Mouse (Mus musculus) MEL (cell line): ENCODE results near the gene Olfr91. TPM values are rescaled to one million over a fixed set of nuclear protein-coding genes. Genes with fewer than 3 reads are reported as not detected.

Source experiments
- DNase-seq: peaks from one replicate; pipeline ENCODE4 v3.0.0; 2011; ENCODE audit warnings: low read depth, low spot score
- H3K27ac ChIP-seq: 2 replicates; pipeline ENCODE4 v1.5.1; 2012; ENCODE audit warnings: low read depth, mild to moderate bottlenecking, control low read depth, low read length, moderate library complexity; ENCODE audit not compliant: control insufficient read depth
- H3K27me3 ChIP-seq, 2 experiments: fragments of 150-350 bp in 1 of 2; sonication (generic) in 1 of 2; 2 replicates each; pipeline ENCODE4 v1.6.1; 2012; ENCODE audit warnings: low read length in 2 of 2, mild to moderate bottlenecking in 2 of 2, improper control_type of control experiment in 1 of 2, moderate library complexity in 1 of 2; ENCODE audit not compliant: insufficient read depth in 2 of 2, control insufficient read depth in 1 of 2
- H3K36me3 ChIP-seq, 2 experiments: 2 replicates each; pipeline ENCODE4 v1.6.1; 2012 to 2014; ENCODE audit warnings: low read length in 2 of 2, improper control_type of control experiment in 1 of 2, inconsistent platforms in 1 of 2, mild to moderate bottlenecking in 1 of 2; ENCODE audit not compliant: insufficient read depth in 2 of 2, control insufficient read depth in 1 of 2
- H3K4me1 ChIP-seq, 2 experiments: fragments of 150-350 bp in 1 of 2; sonication (generic) in 1 of 2; 2 replicates each; pipeline ENCODE4 v1.6.1; 2012; ENCODE audit warnings: low read length in 2 of 2, improper control_type of control experiment in 1 of 2, mild to moderate bottlenecking in 1 of 2; ENCODE audit not compliant: insufficient read depth in 2 of 2, control insufficient read depth in 1 of 2
- H3K4me3 ChIP-seq, 2 experiments: fragments of 150-350 bp in 1 of 2; sonication (generic) in 1 of 2; 2 replicates each; pipeline ENCODE4 v1.5.1; 2012; ENCODE audit warnings: low read depth in 2 of 2, low read length in 2 of 2, mild to moderate bottlenecking in 2 of 2, moderate library complexity in 2 of 2, control low read depth in 1 of 2, improper control_type of control experiment in 1 of 2; ENCODE audit not compliant: control insufficient read depth in 1 of 2, insufficient read depth in 1 of 2
- H3K79me2 ChIP-seq: 2 replicates; pipeline ENCODE4 v1.6.1; 2012; ENCODE audit warnings: mild to moderate bottlenecking, low read length, moderate library complexity; ENCODE audit not compliant: control insufficient read depth, poor library complexity, insufficient read depth
- H3K9ac ChIP-seq: 2 replicates; pipeline ENCODE4 v1.6.1; 2012; ENCODE audit warnings: low read depth, mild to moderate bottlenecking, control low read depth, low read length, moderate library complexity; ENCODE audit not compliant: control insufficient read depth, poor library complexity, severe bottlenecking
- H3K9me3 ChIP-seq: fragments of 150-350 bp; sonication (generic); replicated peaks from 2 replicates; pipeline ENCODE4 v1.6.1; 2012; ENCODE audit warnings: mild to moderate bottlenecking, low read length, improper control_type of control experiment, moderate library complexity; ENCODE audit not compliant: insufficient read depth
- CHD1 ChIP-seq: IDR thresholded peaks from 2 replicates; pipeline ENCODE4 v1.6.1; 2012; ENCODE audit warnings: low read depth, mild to moderate bottlenecking, inconsistent platforms, low read length, improper control_type of control experiment
- CTCF ChIP-seq, 3 experiments: IDR thresholded peaks in 2 of 3; conservative IDR thresholded peaks in 1 of 3; 2 replicates each; pipeline ENCODE4 v1.5.1; 2011 to 2012; ENCODE audit warnings: low read length in 3 of 3, low read depth in 2 of 3, mild to moderate bottlenecking in 2 of 3, improper control_type of control experiment in 1 of 3, inconsistent platforms in 1 of 3, mixed read lengths in 1 of 3, moderate library complexity in 1 of 3; ENCODE audit not compliant: control insufficient read depth in 1 of 3, insufficient read depth in 1 of 3, poor library complexity in 1 of 3, severe bottlenecking in 1 of 3
- ELF1 ChIP-seq: IDR thresholded peaks from 2 replicates; pipeline ENCODE4 v1.6.1; 2014; ENCODE audit warnings: low read depth, mild to moderate bottlenecking, inconsistent platforms, low read length, improper control_type of control experiment, moderate library complexity
- EP300 ChIP-seq, 2 experiments: IDR thresholded peaks; 2 replicates each; pipeline ENCODE4 v1.6.1; 2011; ENCODE audit warnings: improper control_type of control experiment in 2 of 2, low read length in 2 of 2, low read depth in 1 of 2, mild to moderate bottlenecking in 1 of 2
- ETS1 ChIP-seq: IDR thresholded peaks from 2 replicates; pipeline ENCODE4 v1.6.1; 2012; ENCODE audit warnings: low read depth, mild to moderate bottlenecking, inconsistent platforms, low read length, improper control_type of control experiment, moderate library complexity
- GATA1 ChIP-seq: IDR thresholded peaks from 2 replicates; pipeline ENCODE4 v1.6.1; 2011; ENCODE audit warnings: low read depth, low read length, improper control_type of control experiment
- HCFC1 ChIP-seq: IDR thresholded peaks from 2 replicates; pipeline ENCODE4 v1.6.1; 2012; ENCODE audit warnings: low read depth, mild to moderate bottlenecking, inconsistent platforms, low read length, improper control_type of control experiment, moderate library complexity
- KAT2A ChIP-seq: conservative IDR thresholded peaks from 2 replicates; pipeline ENCODE4 v1.6.1; 2012; ENCODE audit warnings: low read depth, low read length, improper control_type of control experiment, inconsistent platforms
- MAFK ChIP-seq: IDR thresholded peaks from 2 replicates; pipeline ENCODE4 v1.6.1; 2011; ENCODE audit warnings: low read depth, mild to moderate bottlenecking, low read length, improper control_type of control experiment, borderline replicate concordance
- MAX ChIP-seq: IDR thresholded peaks from 2 replicates; pipeline ENCODE4 v1.6.1; 2011; ENCODE audit warnings: low read length, improper control_type of control experiment
- MEF2A ChIP-seq: IDR thresholded peaks from 2 replicates; pipeline ENCODE4 v1.6.1; 2014; ENCODE audit warnings: low read depth, mild to moderate bottlenecking, inconsistent platforms, low read length, improper control_type of control experiment; ENCODE audit not compliant: poor library complexity, insufficient replicate concordance, severe bottlenecking; ENCODE audit errors: extremely low read depth
- MYC ChIP-seq: IDR thresholded peaks from 2 replicates; pipeline ENCODE4 v1.6.1; 2011; ENCODE audit warnings: low read depth, mild to moderate bottlenecking, low read length, improper control_type of control experiment, moderate library complexity
- POLR2AphosphoS2 ChIP-seq: IDR thresholded peaks from 2 replicates; pipeline ENCODE4 v1.6.1; 2011; ENCODE audit warnings: low read length, improper control_type of control experiment
- POLR2AphosphoS5 ChIP-seq: IDR thresholded peaks from 2 replicates; pipeline ENCODE4 v1.6.1; 2012; ENCODE audit warnings: low read depth, borderline replicate concordance, mild to moderate bottlenecking, inconsistent platforms, low read length, moderate library complexity, mixed read lengths
- RCOR1 ChIP-seq: IDR thresholded peaks from 2 replicates; pipeline ENCODE4 v1.6.1; 2012; ENCODE audit warnings: low read depth, mild to moderate bottlenecking, inconsistent platforms, low read length, improper control_type of control experiment
- SMC3 ChIP-seq: IDR thresholded peaks from 2 replicates; pipeline ENCODE4 v1.6.1; 2011; ENCODE audit warnings: low read depth, low read length, improper control_type of control experiment
- TCF12 ChIP-seq: IDR thresholded peaks from 2 replicates; pipeline ENCODE4 v1.6.1; 2014; ENCODE audit warnings: low read depth, mild to moderate bottlenecking, inconsistent platforms, low read length, improper control_type of control experiment, moderate library complexity
- UBTF ChIP-seq: IDR thresholded peaks from 2 replicates; pipeline ENCODE4 v1.6.1; 2012; ENCODE audit warnings: low read depth, mild to moderate bottlenecking, inconsistent platforms, low read length, improper control_type of control experiment, moderate library complexity, borderline replicate concordance; ENCODE audit not compliant: insufficient read depth
- ZC3H11A ChIP-seq: IDR thresholded peaks from 2 replicates; pipeline ENCODE4 v1.6.1; 2012; ENCODE audit warnings: low read depth, mild to moderate bottlenecking, inconsistent platforms, low read length, improper control_type of control experiment
- ZMIZ1 ChIP-seq: IDR thresholded peaks from 2 replicates; pipeline ENCODE4 v1.6.1; 2012; ENCODE audit warnings: low read depth, mild to moderate bottlenecking, inconsistent platforms, low read length, improper control_type of control experiment, moderate library complexity
- ZNF384 ChIP-seq: IDR thresholded peaks from 2 replicates; pipeline ENCODE4 v1.6.1; 2012; ENCODE audit warnings: low read depth, mild to moderate bottlenecking, inconsistent platforms, low read length, improper control_type of control experiment
- polyA plus RNA-seq, 2 experiments: library from polyadenylated mRNA; stranded (reverse) in 1 of 2; unstranded in 1 of 2; fragments of >175 nt in 1 of 2; fragments of >200 nt in 1 of 2; gene quantifications; 2 replicates each; pipeline versions ENCODE4 v1.2.1 to v1.2.4; 2012; ENCODE audit warnings: low replicate concordance in 2 of 2, low read depth in 1 of 2; ENCODE audit not compliant: insufficient read length in 2 of 2, insufficient read depth in 1 of 2, missing spikeins in 1 of 2
- total RNA-seq: library from RNA; depleted of rRNA; stranded (reverse); fragments of 300-350 nt; gene quantifications from 2 replicates; pipeline ENCODE4 v1.2.3, GENCODE M21; 2012

The Olfr91 gene
- total and polyA plus RNA-seq, 3 experiments = not detected

DNA sequence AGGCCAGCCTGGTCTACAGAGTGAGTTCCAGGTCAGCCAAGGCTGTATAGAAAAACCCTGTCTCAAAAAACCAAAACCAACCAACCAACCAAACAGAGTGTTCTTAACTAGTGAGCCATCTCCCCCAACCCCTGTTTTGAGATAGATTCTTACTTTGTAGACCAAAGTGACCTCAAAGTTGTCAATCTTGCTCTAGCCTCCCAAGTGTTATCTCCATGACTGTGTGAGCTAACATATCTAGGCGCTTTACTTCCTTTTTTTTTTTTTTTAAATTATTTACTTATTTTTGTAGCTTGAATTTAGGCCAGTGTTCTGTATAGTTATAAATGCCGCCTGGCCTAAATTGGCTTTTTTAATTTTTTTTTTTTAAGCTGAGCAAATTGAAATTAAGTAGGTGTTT lies 32.1 kb downstream of the Olfr91 start:
- peak; percentile 76 for DNase-seq
- Histone ChIP-seq H3K79me2 (no peaks in the 10 kb centered on the region), H3K27me3 (no peaks in the 10 kb centered on the region), H3K4me3 (no peak overlapping the region), H3K36me3 (peaks cover 0 to 5% of the 10 kb centered on the region in 2 experiments; a peak in 2 of 4 replicates), H3K9ac (no peak overlapping the region), H3K27ac (no peak overlapping the region), H3K4me1 (peaks cover 0 to 3% of the 10 kb centered on the region in 2 experiments; a peak in 1 of 4 replicates), H3K9me3 (no peaks in the 10 kb centered on the region)
- TF ChIP-seq HCFC1 (0 out of 2 replicates have a peak, but pooled peaks have one; percentile 13), GATA1 (peak; percentile 84), POLR2AphosphoS5 (no peak), UBTF (no peak), EP300 (IDR thresholded peaks at IDR 0.05; ENCODE audit: low read depth in 1 of 2, low read length in 2 of 2) (peak; percentile 58 to 82; a peak in 3 of 4 replicates), ELF1 (peak; percentile 9; the same call in 1 of the 2 replicates), TCF12 (peak; percentile 27; the same call in 1 of the 2 replicates), MYC (no peak), MAX (no peak), MAFK (0 out of 2 replicates have a peak, but pooled peaks have one; percentile 28), RCOR1 (peak; percentile 71), ETS1 (peak; percentile 50; the same call in 1 of the 2 replicates), ZNF384 (peak; percentile 95)

DNA sequence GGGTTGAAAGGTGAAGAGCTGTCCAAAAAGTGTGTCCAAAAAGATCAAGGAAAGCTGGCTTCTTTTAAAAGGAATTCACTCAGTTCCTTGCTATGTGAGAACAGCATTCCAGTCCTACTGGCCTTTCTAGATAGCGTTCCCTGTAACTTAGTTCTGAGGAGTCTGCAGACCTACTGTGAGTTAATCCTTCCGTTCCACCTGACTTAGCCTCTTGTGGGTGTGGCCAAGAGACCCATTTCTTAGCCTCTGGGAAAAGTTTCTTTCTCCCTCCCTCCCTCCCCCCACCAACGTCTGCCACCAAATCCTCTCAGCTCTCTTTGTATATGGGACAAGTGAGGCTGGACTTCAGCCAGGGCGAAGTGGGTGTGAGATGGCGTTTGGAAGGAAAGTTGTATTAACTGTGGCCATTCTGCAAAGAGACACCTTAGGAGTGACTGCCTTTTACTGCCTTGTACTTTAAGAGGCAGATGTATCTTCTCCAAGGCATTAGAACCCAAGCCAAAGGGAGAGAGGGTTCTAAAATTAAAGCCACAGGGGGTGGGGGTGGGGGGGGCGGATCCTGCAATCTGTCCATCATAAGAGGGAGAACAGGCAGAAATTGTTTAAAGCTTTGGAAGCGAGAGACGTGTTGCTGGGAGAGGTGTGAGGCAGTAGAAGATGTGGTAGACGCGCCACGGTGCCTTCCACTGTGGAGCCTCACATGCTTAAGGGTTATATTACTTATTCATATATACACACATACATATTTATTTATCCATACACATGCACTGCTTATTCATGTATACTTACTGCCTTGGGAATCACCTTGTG lies 34.2 kb downstream of the Olfr91 start:
- no peaks in the 10 kb centered on the region for H3K9me3 ChIP-seq

More for the DNA sequence above, 34.2 kb downstream of the Olfr91 start:
- no peak overlapping the region for H3K27ac ChIP-seq
- H3K36me3 ChIP-seq = peaks cover 0 to 5% of the 10 kb centered on the region in 2 experiments; a peak in 2 of 4 replicates
- H3K4me3 ChIP-seq = no peak overlapping the region
- TF ChIP-seq ZMIZ1 (no peak), POLR2AphosphoS2 (no peak), SMC3 (no peak), ZNF384 (no peak), MEF2A (no peak), CHD1 (no peak), GATA1 (no peak), EP300 (IDR thresholded peaks at IDR 0.05; ENCODE audit: low read depth in 1 of 2, low read length in 2 of 2) (no peak), CTCF (IDR thresholded peaks at IDR 0.05 in 2 of 3, conservative IDR thresholded peaks at IDR 0.05 in 1 of 3; ENCODE audit: control insufficient read depth in 1 of 3, insufficient read depth in 1 of 3, low read depth in 2 of 3, low read length in 3 of 3, poor library complexity in 1 of 3, severe bottlenecking in 1 of 3) (no peak), ETS1 (no peak), ZC3H11A (no peak), MAX (no peak), ELF1 (no peak), KAT2A (no peak)
- no peak for DNase-seq
- no peaks in the 10 kb centered on the region for H3K27me3 ChIP-seq
- H3K79me2 ChIP-seq = no peaks in the 10 kb centered on the region
- H3K9ac ChIP-seq = no peak overlapping the region
- H3K4me1 ChIP-seq = peaks cover 0 to 3% of the 10 kb centered on the region in 2 experiments; a peak in 1 of 4 replicates
